Mouse (Mus musculus) erythroblast, embryonic 14.5 days (primary cell): ENCODE measurements around the gene Ehbp1l1.

Source experiments
- GATA1 ChIP-seq: IDR thresholded peaks from 2 replicates; pipeline ENCODE4 v1.6.1; 2012; ENCODE audit warnings: low read length, inconsistent platforms, mixed read lengths
- TAL1 ChIP-seq: IDR thresholded peaks from 3 replicates; pipeline ENCODE4 v1.6.1; 2012; ENCODE audit warnings: low read length, inconsistent platforms, mixed read lengths

DNA sequence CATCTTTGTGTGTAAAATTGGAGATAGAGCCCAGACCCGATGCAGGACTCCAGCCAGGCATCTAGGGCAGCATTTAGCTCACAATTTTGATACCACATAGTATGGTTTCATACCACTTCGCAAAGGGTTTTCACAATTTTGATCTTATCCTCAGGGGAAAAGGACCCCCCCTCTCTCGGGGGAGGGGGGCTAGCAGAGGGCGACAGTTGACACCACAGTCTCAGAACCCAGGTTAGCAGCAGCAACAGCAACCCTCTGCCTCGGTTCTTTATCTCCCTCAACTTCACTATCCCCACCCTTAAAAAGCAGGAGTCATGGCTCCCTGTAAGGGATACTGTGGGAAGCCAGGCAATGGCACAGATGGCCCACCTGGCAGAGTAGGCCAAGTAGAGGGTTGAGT, 12.9 kb downstream of the Ehbp1l1 start:
- no peak for TF ChIP-seq TAL1
- no peak for TF ChIP-seq GATA1
